Mouse (Mus musculus): ENCODE results near the gene Tmem11.

DNA sequence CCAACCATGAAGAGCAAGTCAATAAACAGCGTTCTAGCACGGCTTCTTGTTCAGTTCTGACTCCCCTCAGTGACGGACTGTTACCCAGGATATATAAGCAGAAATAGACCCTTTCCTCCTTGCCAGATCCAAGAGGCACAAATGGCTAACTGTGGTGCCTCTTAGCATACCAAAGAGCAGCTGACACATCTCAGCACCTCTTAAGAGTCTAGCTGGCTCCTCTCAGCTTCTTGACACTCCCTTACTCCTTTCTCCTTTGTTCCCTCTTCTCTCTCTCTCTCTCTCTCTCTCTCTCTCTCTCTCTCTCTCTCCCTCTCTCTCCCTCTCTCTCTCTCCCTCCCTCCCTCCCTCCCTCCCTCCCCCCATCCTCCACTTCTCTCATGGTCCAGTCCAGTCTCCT is 11.7 kb upstream of the Tmem11 start:
- TF ChIP-seq CTCF (IDR thresholded peaks at IDR 0.05; ENCODE audit: control insufficient read depth, insufficient read depth, insufficient read length), result no peak
- TF ChIP-seq CEBPB (IDR thresholded peaks at IDR 0.05; ENCODE audit: low read depth), result no peak
- TF ChIP-seq FOSL1 (IDR thresholded peaks at IDR 0.05; ENCODE audit: insufficient read depth, low read length, poor library complexity, severe bottlenecking), result no peak
